Mouse (Mus musculus) midbrain, postnatal 0 days (tissue): ENCODE results near the gene Cdk5r2. TPM values are rescaled to one million over a fixed set of nuclear protein-coding genes. Genes with fewer than 3 reads are reported as not detected.
"Not testable (repeated sequence)": the region's sequence is repeated elsewhere in the genome, so short reads cannot be mapped to it uniquely, and the experiment has no call there.

Source experiments
- ATAC-seq: fragments of 200-750 bp; cut with Nextera tagmentation; 2 replicates; pipeline ENCODE4 v1.8.0; 2017; ENCODE audit warnings: moderate number of reproducible peaks, mild to moderate bottlenecking, moderate TSS enrichment, moderate library complexity; ENCODE audit not compliant: low FRiP score
- DNase-seq: peaks from one replicate; pipeline ENCODE4 v3.0.0-alpha.2; 2015; ENCODE audit warnings: low spot score
- H3K27ac ChIP-seq: fragments of 300-500 bp; sonication (generic); 2 replicates; pipeline ENCODE4 v1.5.1; 2014; ENCODE audit warnings: low read depth, mild to moderate bottlenecking, low read length, mixed read lengths
- H3K27me3 ChIP-seq: fragments of 300-500 bp; sonication (generic); 2 replicates; pipeline ENCODE4 v1.6.1; 2014; ENCODE audit warnings: low read length, control low read depth, mixed read lengths; ENCODE audit not compliant: insufficient read depth
- H3K36me3 ChIP-seq: fragments of 300-500 bp; sonication (generic); 2 replicates; pipeline ENCODE4 v1.6.1; 2014; ENCODE audit warnings: low read length, control low read depth, mixed read lengths; ENCODE audit not compliant: insufficient read depth
- H3K4me1 ChIP-seq: fragments of 300-500 bp; sonication (generic); 2 replicates; pipeline ENCODE4 v1.6.1; 2014; ENCODE audit warnings: mild to moderate bottlenecking, control low read depth, antibody characterized with exemption, low read length, mixed read lengths; ENCODE audit not compliant: insufficient read depth
- H3K4me2 ChIP-seq: fragments of 300-500 bp; sonication (generic); 2 replicates; pipeline ENCODE4 v1.6.1; 2014; ENCODE audit warnings: low read depth, mild to moderate bottlenecking, low read length, mixed read lengths; ENCODE audit not compliant: poor library complexity, severe bottlenecking
- H3K4me3 ChIP-seq: fragments of 300-500 bp; sonication (generic); 2 replicates; pipeline ENCODE4 v1.5.1; 2014; ENCODE audit warnings: low read depth, mild to moderate bottlenecking, low read length, moderate library complexity
- H3K9ac ChIP-seq: fragments of 300-500 bp; sonication (generic); replicated peaks from 2 replicates; pipeline ENCODE4 v1.6.1; 2014; ENCODE audit warnings: mild to moderate bottlenecking, low read length, moderate library complexity, mixed read lengths; ENCODE audit not compliant: poor library complexity, severe bottlenecking
- H3K9me3 ChIP-seq: fragments of 300-500 bp; sonication (generic); 2 replicates; pipeline ENCODE4 v1.6.1; 2016; ENCODE audit warnings: low read length, control low read depth
- CTCF ChIP-seq: IDR thresholded peaks from 2 replicates; pipeline ENCODE4 v1.5.1; 2016; ENCODE audit warnings: antibody characterized with exemption, mild to moderate bottlenecking
- WGBS: fragments of 180-500 bp; shearing (Covaris S2); extraction: QIAGEN DNeasy Blood & Tissue Kit; methylation state at CpG from one replicate; pipeline ENCODE4 v1.1.7; 2014; 5-methylcytosine and 5-hydroxymethylcytosine counted together
- polyA plus RNA-seq: library from polyadenylated mRNA; unstranded; fragments of >200 nt; fragmentation: Nextera tagmentation; extraction: Ambion mirVana; gene quantifications from 2 replicates; pipeline ENCODE4 v1.2.1, GENCODE M21; 2015
- total RNA-seq: library from RNA; depleted of rRNA; stranded (reverse); fragments of >200 nt; gene quantifications from 2 replicates; pipeline ENCODE4 v1.2.3, GENCODE M21; 2014

The Cdk5r2 gene
- total and polyA plus RNA-seq, 2 experiments from 2014 or later: 17.8 to 70.2 TPM

GRCm38 (mm10) chr1:74808078-74808477 lies 46.7 kb upstream of the Cdk5r2 start:
- peak; percentile 94 for DNase-seq
- peak overlapping the region; percentile 81 for H3K4me2 ChIP-seq
- peak; percentile 97 for TF ChIP-seq CTCF
- peak; percentile 83 for ATAC-seq
- peak overlapping the region; percentile 57; the same call in 1 of the 2 replicates for H3K27ac ChIP-seq
- peaks cover 25% of the 10 kb centered on the region for H3K4me1 ChIP-seq
- peaks cover 17% of the 10 kb centered on the region for H3K27me3 ChIP-seq
- no peaks in the 10 kb centered on the region for H3K36me3 ChIP-seq
- peak overlapping the region; percentile 35 for H3K4me3 ChIP-seq
- under 1% methylated on average over 16 of the region's 16 CpGs for WGBS
- no peaks in the 10 kb centered on the region for H3K9me3 ChIP-seq
- H3K9ac ChIP-seq: no peak overlapping the region

GRCm38 (mm10) chr1:74809007-74809406 lies 45.7 kb upstream of the Cdk5r2 start:
- Histone ChIP-seq H3K27ac (no peak overlapping the region), H3K27me3 (peaks cover 17% of the 10 kb centered on the region), H3K4me3 (no peak overlapping the region), H3K36me3 (no peaks in the 10 kb centered on the region), H3K4me2 (no peak overlapping the region), H3K9me3 (no peaks in the 10 kb centered on the region), H3K4me1 (peaks cover 16% of the 10 kb centered on the region), H3K9ac (no peak overlapping the region)
- TF ChIP-seq CTCF: peak; percentile 59
- WGBS: 60% methylated on average over 10 of the region's 10 CpGs
- DNase-seq: peak; percentile 51
- no peak for ATAC-seq

- Histone ChIP-seq H3K4me2 (no peak overlapping the region), H3K9ac (no peak overlapping the region), H3K4me1 (no peaks in the 10 kb centered on the region), H3K27ac (no peak overlapping the region), H3K4me3 (no peak overlapping the region), H3K27me3 (no peaks in the 10 kb centered on the region), H3K9me3 (no peaks in the 10 kb centered on the region), H3K36me3 (no peaks in the 10 kb centered on the region)
- WGBS: 71% methylated on average over 9 of the region's 9 CpGs
- DNase-seq (no peak), ATAC-seq (no peak)
- peak; percentile 31 for TF ChIP-seq CTCF
These were observed 39.6 kb upstream of the Cdk5r2 start for GRCm38 (mm10) chr1:74814931-74815647.

- ATAC-seq: not testable (repeated sequence)
These were observed 38.8 kb upstream of the Cdk5r2 start for GRCm38 (mm10) chr1:74815965-74816364.

GRCm38 (mm10) chr1:74816612-74817199 lies 38.0 kb upstream of the Cdk5r2 start:
- H3K4me3 ChIP-seq: peak overlapping the region; percentile 56
- no peaks in the 10 kb centered on the region for H3K9me3 ChIP-seq
- WGBS: 3% methylated on average over 38 of the region's 38 CpGs
- H3K4me2 ChIP-seq: peak overlapping the region; percentile 57
- H3K36me3 ChIP-seq: no peaks in the 10 kb centered on the region
- H3K9ac ChIP-seq: peak overlapping the region; percentile 75
- ATAC-seq (peak; percentile 91), DNase-seq (peak; percentile 94)
- H3K27me3 ChIP-seq: no peaks in the 10 kb centered on the region
- no peaks in the 10 kb centered on the region for H3K4me1 ChIP-seq
- H3K27ac ChIP-seq: peak overlapping the region; percentile 88
- no peak for TF ChIP-seq CTCF

More at GRCm38 (mm10) chr1:74815965-74816364, 38.8 kb upstream of the Cdk5r2 start:
- TF ChIP-seq CTCF: peak; percentile 34
- 88% methylated on average over 6 of the region's 6 CpGs for WGBS
- H3K9me3 ChIP-seq, H3K4me2 ChIP-seq, H3K27me3 ChIP-seq, H3K9ac ChIP-seq, H3K36me3 ChIP-seq, H3K4me1 ChIP-seq, H3K27ac ChIP-seq, H3K4me3 ChIP-seq, DNase-seq: not testable (repeated sequence)

GRCm38 (mm10) chr1:74817219-74817618 lies 37.5 kb upstream of the Cdk5r2 start:
- H3K9ac ChIP-seq: peak overlapping the region; percentile 75
- peak overlapping the region; percentile 56 for H3K4me3 ChIP-seq
- no peaks in the 10 kb centered on the region for H3K4me1 ChIP-seq
- H3K4me2 ChIP-seq: peak overlapping the region; percentile 57
- DNase-seq (no peak), ATAC-seq (0 out of 2 replicates have a peak, but pooled peaks have one; percentile 44)
- no peaks in the 10 kb centered on the region for H3K27me3 ChIP-seq
- no peak for TF ChIP-seq CTCF
- peak overlapping the region; percentile 88 for H3K27ac ChIP-seq
- H3K9me3 ChIP-seq: no peaks in the 10 kb centered on the region
- no peaks in the 10 kb centered on the region for H3K36me3 ChIP-seq
- WGBS: 10% methylated on average over 14 of the region's 14 CpGs
